Mouse (Mus musculus) erythroid progenitor cell, adult 5-6 weeks (primary cell): ENCODE results near the gene Arfgef2. TPM values are rescaled to one million over a fixed set of nuclear protein-coding genes. Genes with fewer than 3 reads are reported as not detected.

ENCODE experiments used
- ATAC-seq: replicated peaks from 2 replicates; pipeline ENCODE4 v1.8.0; 2016; ENCODE audit warnings: moderate number of reproducible peaks, mild to moderate bottlenecking, moderate TSS enrichment, inconsistent platforms; ENCODE audit not compliant: poor library complexity, low FRiP score, severe bottlenecking
- total RNA-seq, 2 experiments: library from RNA; stranded (forward) in 1 of 2; stranded (reverse) in 1 of 2; fragments of 150-400 nt in 1 of 2; fragments of 186-747, 209-891 nt in 1 of 2; gene quantifications; 2 replicates each; pipeline versions ENCODE4 v1.2.3 to v1.2.4; 2015 to 2017; ENCODE audit warnings: low replicate concordance in 2 of 2

The Arfgef2 gene
- total RNA-seq, 2 experiments from 2014 or later = 7.1 to 19.1 TPM

DNA sequence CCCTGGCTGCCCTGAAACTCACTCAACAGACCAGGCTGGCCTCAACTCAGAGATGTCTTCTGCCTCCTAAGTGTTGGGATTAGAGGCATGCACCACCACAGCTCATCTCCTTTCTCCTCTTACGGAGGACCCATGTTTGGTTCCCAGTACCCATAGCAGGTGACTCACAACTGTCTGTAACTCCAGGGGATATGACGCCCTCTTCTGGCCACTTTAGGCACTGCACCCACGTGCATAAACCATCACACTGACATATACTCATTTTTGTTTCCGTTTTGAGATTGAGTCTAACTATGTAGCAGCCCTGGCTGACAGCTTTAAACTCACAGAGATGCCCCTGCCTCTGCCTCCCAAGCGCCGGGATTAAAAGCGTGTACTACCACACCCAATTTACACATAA, 46.9 kb downstream of the Arfgef2 start:
- ATAC-seq = no peak

DNA sequence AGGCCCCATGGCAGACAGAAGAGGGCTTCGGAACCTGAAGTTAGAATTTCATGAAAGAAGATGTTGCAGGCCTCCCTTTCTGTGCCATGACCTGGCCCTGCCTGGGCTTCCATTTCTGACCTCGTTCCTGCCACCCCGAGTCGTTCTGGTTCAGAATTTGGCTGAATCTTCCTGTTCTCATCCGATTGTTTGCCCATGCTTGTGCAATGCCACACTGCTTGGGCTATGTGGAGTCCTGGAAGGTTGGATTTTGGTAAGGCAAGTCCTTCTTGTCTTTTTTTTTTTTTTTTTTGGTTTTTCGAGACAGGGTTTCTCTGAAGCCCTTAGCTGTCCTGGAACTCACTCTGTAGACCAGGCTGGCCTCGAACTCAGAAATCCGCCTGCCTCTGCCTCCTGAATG, 50.4 kb downstream of the Arfgef2 start:
- no peak for ATAC-seq

DNA sequence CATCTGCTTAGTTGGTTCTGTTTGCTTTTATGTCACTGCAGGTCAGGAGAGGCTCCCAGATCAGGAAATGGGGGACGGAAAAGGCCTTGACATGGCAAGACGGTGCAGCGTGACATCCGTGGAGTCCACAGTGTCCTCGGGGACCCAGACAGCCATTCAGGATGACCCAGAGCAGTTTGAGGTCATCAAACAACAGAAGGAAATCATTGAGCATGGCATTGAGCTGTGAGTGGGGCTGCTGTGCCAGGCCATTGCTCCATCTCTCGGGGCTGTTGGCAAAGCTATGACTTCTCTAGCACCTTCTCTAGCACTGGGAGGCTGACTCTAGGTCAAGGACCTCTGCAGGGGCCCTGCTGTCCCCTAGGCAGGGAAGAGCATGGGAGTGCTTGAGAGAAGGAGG, 51.0 kb downstream of the Arfgef2 start:
- ATAC-seq = no peak

DNA sequence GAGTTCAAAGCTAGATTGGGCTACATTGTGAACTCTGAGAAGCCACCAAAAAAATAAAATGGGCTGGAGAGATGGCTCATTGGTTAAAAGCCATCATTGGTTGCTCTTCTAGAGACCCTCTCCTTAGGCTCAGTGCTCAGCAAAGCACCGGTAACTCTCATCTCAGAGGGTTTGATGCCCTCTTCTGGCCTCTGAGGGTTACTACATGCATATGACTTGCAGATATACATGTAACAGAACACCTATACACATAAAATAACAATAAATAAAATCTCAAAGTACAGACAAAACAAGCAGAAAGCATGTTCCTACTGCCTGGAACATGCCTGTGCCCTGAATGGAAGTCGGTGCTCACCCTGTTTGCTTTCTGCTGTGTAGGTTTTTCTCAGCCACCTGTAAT, 51.7 kb downstream of the Arfgef2 start:
- ATAC-seq = no peak

DNA sequence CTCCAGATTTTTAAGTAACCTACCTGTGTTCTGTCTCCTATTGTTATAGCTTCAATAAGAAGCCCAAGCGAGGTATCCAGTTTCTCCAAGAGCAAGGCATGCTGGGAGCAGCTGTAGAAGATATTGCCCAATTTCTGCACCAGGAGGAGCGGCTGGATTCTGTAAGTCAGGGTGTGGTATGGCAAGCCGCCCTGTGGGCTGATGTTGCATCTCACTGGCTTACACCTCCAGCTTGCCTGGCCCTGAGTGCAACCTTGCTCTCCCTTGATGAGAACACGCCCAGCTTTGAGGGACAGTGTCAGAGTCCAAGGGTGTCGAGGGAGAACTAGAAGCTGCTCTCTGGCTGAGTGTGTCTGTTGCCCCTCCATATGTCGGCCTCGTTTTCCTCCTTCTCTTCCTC, 53.8 kb downstream of the Arfgef2 start:
- no peak for ATAC-seq

DNA sequence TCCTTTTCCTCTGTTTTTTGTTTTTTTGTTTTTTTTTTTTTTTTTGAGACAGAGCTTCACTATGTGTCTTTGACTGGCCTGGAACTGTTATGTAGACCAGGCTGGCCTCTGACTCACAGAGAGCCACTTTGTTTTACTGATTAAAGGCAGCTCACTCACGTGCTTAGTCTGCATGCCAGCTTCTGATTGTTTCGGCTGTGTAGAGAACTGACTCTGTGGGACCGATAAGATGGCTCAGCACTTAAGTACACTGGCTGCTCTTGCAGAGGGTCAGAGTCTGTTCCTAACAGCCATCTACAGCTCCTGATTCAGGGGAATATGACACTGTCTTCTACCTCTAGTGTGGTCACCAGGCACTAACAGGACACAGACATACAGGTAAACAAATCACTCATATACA, 57.1 kb downstream of the Arfgef2 start:
- no peak for ATAC-seq

DNA sequence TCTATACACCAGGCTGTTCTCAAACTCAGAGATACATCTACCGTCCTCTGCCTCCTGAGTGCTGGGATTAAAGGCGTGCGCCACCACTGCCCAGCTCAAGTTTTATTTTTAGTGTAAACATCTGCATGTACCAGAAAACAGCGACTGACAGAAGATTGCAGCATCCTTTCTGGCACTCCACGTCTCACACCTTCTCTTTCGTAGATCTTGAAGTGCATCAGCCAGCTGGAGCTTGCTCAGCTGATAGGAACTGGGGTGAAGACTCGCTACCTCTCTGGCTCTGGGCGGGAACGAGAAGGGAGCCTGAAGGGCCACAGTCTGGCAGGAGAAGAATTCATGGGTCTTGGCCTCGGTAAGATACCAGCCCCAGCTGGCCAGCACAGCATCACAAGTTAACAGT, 60.1 kb downstream of the Arfgef2 start:
- no peak for ATAC-seq

DNA sequence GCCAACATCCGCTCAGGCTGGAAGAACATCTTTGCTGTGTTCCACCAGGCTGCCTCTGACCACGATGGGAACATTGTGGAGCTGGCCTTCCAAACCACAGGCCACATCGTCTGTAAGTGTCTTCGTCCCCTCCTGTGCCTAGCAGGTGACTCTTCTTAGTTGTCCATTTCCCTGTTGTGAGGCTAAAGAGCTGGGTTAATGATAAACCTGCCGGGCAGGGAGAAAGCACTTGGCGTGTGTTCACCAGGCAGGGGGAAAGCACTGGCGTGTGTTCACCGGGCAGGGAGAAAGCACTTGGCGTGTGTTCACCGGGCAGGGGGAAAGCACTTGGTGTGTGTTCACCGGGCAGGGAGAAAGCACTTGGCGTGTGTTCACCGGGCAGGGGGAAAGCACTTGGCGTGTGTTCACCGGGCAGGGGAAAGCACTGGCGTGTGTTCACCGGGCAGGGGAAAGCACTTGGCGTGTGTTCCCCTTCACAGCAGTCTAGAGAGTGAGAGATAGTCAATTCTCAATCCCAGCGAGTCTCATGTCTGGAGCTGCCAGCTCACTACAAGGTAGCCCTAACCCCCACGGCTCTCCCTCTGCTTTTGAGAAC, 65.0 kb downstream of the Arfgef2 start:
- ATAC-seq = no peak

DNA sequence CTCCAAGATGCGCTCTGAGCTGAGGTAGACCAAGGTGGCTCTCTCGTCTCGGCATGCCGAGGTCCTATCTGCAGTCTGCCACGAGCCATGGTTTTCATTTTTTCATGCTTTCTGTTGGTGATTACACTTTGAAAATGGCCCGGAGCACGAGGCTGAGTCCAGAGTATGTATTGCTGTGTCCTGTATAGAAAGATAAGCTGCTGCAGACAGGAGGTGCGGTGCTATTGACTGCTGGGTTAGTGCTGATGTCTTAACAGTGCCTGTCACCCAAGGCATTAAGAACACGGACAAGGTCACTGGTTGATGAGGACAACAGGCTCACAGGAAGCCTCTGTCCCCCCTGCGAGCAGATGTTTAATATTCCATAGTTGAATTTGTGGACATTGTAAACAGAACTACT, 65.5 kb downstream of the Arfgef2 start:
- no peak for ATAC-seq

DNA sequence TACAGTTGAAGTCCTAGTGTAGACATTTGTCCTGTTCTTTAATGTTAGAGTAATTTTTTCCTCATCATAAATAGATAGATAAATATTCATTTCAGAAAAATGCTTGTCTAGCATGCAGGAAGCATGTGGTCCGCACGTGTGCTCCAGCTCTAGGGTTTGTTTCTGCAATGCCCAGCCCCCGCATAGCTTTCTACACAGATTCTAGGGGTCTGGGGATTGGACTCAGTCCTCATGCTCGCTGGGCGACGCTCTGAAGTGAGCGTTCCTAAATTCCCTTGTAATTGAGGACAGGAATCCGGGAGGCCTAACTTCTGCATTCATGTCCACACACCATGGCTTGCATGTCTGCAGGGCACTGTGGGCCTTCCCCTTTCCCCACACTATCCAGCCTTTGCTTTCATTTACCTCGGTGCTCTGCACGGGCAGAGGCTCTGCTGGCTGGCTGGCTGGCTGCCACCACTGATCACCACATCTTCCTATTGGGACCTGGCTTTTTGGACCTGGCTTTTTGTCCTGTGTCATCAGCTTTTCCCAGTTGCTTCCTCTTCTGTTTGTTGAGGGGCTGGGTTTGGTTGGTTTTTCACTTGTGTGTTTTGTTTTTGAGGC, 69.4 kb downstream of the Arfgef2 start:
- ATAC-seq = no peak

DNA sequence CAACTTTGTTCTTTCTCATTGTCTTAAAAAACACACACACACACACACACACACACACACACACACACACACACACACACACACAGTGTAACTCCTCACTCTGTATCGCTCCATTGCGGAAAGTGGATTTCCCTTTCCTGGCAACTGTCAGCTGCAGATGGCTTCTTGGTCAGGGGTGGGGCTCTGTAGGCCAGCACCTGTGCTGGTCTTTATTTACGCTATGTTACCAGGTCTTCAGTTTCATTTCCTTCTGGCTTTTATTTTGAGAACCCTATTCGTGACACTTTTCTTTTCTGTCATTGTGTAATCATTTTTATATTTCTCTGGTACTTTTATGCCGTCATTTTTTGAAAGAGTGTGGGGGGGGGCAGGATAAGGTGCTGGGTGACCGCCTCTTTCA, 70.2 kb downstream of the Arfgef2 start:
- ATAC-seq = no peak

DNA sequence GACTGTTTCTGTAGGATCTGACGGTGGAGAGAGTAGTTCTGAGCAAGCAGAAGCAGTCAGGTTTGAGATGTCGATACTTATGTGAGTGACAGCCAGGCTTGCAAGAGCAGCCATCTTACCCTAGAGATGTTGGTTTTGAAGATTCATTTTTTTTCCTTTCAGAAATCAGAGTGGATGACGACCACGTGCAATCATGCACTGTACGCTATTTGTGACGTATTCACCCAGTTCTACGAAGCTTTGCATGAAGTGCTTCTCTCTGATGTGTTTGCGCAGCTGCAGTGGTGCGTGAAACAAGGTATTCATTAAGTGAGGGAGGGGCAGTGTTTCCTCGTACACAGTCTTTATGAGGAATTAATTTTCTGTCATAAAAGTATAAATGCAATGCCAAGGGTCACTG, 70.9 kb downstream of the Arfgef2 start:
- ATAC-seq = no peak

DNA sequence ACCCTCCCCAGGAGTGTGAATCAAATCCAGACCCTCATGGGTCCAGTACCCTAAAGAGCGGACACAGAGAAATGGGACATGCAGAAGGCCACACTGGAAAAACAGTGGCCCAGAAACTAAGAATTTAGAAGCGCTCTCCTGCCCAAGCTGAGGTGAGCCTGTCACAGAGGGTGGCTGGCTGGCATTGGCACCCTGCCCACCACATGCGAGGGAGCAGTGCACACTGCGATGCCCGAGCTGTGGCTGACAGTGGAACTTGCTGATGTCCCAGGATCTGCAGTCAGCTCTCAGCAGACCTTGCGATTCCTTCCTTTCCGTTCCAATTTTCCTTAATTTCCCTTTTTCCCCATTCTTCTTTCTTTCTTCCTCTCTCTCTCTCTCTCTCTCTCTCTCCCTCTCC, 79.7 kb downstream of the Arfgef2 start:
- no peak for ATAC-seq

DNA sequence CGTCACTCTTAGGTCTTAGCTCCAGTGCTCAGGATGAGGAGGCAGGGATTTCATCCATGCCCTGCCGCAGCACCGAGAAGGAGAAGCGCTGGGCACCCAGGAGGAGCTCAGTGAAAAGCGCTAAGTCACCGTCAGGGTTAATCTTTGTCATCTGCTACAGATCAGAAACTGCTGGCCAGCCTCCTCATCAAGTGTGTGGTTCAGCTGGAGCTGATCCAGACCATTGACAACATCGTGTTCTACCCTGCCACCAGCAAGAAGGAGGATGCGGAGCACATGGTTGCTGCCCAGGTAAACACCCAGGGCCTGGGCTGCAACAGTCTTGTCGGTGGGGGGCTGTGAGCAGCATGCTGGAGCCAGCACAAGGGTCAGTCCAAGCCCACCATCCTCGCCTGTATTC, 80.2 kb downstream of the Arfgef2 start:
- no peak for ATAC-seq

DNA sequence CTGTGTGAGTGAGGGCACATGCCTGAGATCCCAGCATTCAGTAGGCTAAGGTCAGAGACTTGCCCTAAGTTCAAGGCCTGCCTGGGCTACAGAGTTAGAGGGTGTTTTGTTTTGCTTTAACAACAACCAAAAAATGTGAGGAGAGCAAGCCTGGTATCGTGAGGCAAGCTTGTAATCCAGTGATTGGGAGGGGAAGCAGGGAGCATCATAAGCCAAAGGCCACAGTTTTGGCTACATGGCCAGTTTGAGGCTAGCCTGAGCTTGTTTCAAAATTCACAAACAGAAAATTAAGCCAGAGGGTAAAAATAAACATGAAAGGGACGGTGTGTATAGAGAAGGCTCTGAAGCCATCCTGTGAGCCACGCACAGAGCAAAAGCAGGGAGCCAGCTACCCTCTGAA, 80.8 kb downstream of the Arfgef2 start:
- no peak for ATAC-seq

DNA sequence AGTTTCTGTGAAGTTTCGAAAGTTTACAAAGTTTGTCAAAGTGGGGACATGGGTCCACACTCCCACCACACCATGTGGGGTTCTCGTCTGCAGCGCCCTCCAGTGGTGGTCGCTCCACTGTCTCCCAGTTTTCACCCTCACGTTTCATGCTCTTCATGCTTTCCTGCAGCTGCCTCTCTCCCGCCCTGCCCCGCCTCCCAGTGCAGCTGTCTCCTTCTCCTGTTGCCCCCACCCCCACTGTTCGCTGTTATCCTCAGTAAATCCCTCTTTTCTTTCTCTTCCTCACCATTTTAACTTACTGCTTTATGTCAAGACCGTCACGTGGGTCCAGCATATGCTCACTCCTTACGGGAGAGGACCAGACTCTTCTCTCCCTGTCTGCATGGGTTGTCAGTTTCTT, 82.4 kb downstream of the Arfgef2 start:
- ATAC-seq = no peak

DNA sequence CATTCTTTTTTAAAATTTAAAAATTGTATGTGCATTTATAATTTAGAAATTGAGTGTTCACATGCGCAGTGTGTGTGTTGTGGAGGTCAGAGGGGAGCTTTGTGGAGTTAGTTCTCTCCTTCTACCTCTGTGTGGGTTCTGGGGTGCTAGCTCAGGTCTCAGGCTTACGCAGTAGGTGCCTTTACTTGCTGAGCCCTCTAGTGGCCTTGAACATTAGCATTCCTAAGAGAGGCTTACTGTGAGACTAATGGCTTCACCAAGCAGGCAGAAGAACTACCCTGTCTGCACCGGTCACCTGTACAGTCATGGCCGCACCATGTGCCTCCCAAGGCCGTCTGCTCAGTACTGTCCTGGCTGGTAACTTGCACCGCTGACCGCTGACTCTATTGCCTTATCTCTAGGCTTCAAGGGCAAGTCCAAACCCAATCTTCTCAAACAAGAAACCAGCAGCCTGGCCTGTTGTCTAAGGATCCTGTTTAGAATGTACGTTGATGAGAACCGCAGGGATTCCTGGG, 86.0 kb downstream of the Arfgef2 start:
- no peak for ATAC-seq

DNA sequence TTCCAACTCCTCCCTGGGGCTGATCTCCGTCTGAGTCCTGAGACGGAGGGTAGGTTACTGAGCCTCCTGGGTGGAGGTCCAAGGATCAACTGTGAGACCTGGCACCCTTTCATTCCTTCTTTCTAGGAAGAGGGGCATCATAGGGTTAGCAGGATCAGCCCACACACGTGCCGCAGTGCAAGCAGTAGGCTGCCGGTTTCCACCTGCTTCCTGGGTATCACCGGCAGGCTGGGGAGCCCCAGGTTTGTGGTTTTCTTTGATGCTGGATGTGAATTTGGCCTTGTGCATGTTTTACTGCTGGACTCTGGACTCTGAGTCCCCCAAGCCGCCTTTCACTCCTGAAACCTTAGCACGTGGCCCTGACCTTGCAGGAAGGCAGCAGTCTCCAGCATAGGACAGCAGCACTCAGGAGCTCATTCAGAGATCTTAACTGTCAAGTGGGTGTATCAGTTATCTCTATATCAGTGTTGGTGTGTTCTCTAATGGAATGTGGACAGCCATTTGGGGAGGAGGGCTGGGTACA, 86.8 kb downstream of the Arfgef2 start:
- no peak for ATAC-seq

DNA sequence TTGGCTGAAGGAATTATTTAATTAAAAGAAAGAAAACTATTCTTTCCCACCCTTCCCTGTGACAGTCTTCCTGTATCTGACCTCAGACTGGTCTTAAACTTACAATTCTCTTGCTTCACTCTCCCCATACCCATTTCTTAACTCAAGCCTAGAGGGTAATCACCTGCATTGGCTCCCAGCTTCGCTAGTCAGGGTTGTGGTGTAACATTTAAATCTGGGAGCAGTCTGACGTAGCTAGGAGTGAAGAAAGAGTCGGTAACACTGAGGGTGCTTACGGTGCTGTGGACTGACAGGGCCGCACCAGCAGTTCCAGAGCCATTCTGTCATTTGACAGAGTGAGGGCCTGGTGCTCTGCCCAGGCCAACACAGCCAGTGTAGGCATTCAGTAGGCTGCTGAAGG, 87.6 kb downstream of the Arfgef2 start:
- ATAC-seq = no peak; the same call in 1 of the 2 replicates

DNA sequence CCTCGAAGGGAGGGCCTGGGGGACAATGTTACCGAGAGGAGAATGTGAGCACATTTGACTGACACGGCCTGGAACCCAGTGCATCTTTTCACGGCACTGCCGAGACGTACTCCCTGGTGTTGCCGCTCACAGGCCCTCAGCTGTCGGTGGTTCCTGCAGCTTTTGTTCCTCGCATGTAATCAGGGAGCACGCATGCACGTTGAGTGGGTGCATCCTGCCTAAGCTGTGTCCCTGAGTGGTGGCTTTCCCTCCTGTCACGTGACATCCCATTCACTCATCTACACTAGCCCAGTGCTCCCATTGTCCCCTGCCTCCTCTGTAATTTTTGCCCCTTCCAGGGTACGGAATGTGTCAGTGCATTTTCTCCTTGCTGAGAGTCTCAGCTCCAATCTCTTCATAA, 91.0 kb downstream of the Arfgef2 start:
- no peak for ATAC-seq

DNA sequence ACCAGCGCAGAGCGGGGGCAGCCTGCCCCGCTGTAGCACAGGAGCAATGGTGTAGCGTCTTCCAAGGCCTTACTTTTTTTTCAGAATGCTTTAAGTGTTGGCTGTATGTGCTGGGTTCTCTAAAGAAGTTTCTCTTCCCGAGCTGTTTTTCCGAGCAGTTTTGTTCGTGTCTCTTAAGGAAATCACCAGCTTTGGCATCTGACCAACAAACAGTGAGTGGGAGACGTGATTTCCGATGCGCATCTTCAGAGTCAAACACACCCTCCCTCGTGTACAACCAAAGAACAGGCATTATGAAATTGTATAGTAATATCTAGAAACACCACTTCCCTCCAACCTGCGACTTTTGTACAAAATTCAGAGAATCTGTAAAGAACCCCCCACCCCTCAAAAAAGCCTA, 91.6 kb downstream of the Arfgef2 start:
- no peak for ATAC-seq

DNA sequence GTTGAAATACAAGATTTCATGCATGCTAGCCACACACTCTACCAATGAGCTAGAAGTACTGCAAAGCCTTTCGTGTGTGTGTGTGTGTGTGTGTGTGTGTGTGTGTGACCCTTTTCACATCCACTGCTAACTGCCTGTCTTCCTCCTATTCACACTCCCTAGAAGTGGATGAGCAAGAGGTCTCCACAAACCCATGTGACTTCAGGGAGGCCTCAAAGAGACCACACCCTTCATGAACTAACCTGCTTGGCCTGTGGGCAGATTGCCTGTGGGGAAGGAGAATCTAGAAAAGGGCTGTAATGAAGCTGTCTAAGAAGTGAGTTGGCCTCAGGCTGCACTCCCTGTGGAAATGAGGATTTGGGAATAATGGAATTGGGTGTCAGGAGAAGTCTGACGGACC, 93.8 kb downstream of the Arfgef2 start:
- ATAC-seq = no peak
